Mouse (Mus musculus) spleen, postnatal 4 days (tissue): Measurements from ENCODE around the gene Tpcn2.

Experiments
- DNase-seq, 2 experiments: peaks; one replicate each; pipeline ENCODE4 v3.0.0; 2022; ENCODE audit warnings: low spot score in 2 of 2

Gene Tpcn2

GRCm38 (mm10) chr7:145155666-145156065 lies 128.1 kb downstream of the Tpcn2 start:
- DNase-seq, result no peak

GRCm38 (mm10) chr7:145154066-145154465 lies 129.7 kb downstream of the Tpcn2 start:
- no peak for DNase-seq

GRCm38 (mm10) chr7:145151845-145152244 lies 132.0 kb downstream of the Tpcn2 start:
- DNase-seq, result no peak

- DNase-seq, result no peak
Observed at GRCm38 (mm10) chr7:145148902-145149301, 134.9 kb downstream of the Tpcn2 start.

GRCm38 (mm10) chr7:145147973-145148698 lies 135.7 kb downstream of the Tpcn2 start:
- no peak for DNase-seq

GRCm38 (mm10) chr7:145146252-145146930 lies 137.4 kb downstream of the Tpcn2 start:
- DNase-seq, result no peak

- no peak for DNase-seq
Observed at GRCm38 (mm10) chr7:145143502-145144070, 140.2 kb downstream of the Tpcn2 start.

- DNase-seq, result no peak
Observed at GRCm38 (mm10) chr7:145140656-145141055, 143.2 kb downstream of the Tpcn2 start.

- DNase-seq, result no peak
Observed at GRCm38 (mm10) chr7:145139576-145139975, 144.2 kb downstream of the Tpcn2 start.

GRCm38 (mm10) chr7:145139100-145139499 lies 144.7 kb downstream of the Tpcn2 start:
- no peak for DNase-seq

- DNase-seq, result no peak
Observed at GRCm38 (mm10) chr7:145137871-145138270, 145.9 kb downstream of the Tpcn2 start.

- no peak for DNase-seq
Observed at GRCm38 (mm10) chr7:145136831-145137230, 147.0 kb downstream of the Tpcn2 start.
